Mouse (Mus musculus) lung, embryonic 15.5 days (tissue): ENCODE measurements around the gene Copz2. TPM values are rescaled to one million over a fixed set of nuclear protein-coding genes. Genes with fewer than 3 reads are reported as not detected.
A peak's percentile ranks its signal among the peaks of the same experiment; 100 is the strongest.
"Not testable (repeated sequence)": the region's sequence is repeated elsewhere in the genome, so short reads cannot be mapped to it uniquely, and the experiment has no call there.

Experiments used
- ATAC-seq: fragments of 200-750 bp; cut with Nextera tagmentation; 2 replicates; pipeline ENCODE4 v1.8.0; 2017; ENCODE audit warnings: moderate number of reproducible peaks, borderline replicate concordance; ENCODE audit not compliant: low FRiP score, low TSS enrichment; ENCODE audit errors: extremely low read depth
- H3K27ac ChIP-seq: fragments of 300-500 bp; sonication (generic); 2 replicates; pipeline ENCODE4 v1.5.1; 2015; ENCODE audit warnings: moderate library complexity, mild to moderate bottlenecking, inconsistent platforms
- H3K27me3 ChIP-seq: fragments of 300-500 bp; sonication (generic); 2 replicates; pipeline ENCODE4 v1.6.1; 2015; ENCODE audit warnings: inconsistent platforms
- H3K36me3 ChIP-seq: fragments of 300-500 bp; sonication (generic); 2 replicates; pipeline ENCODE4 v1.6.1; 2015; ENCODE audit warnings: inconsistent platforms
- H3K4me1 ChIP-seq: fragments of 300-500 bp; sonication (generic); 2 replicates; pipeline ENCODE4 v1.6.1; 2015; ENCODE audit warnings: inconsistent platforms
- H3K4me2 ChIP-seq: fragments of 300-500 bp; sonication (generic); 2 replicates; pipeline ENCODE4 v1.6.1; 2015; ENCODE audit warnings: inconsistent platforms, mild to moderate bottlenecking, moderate library complexity
- H3K4me3 ChIP-seq: fragments of 300-500 bp; sonication (generic); 2 replicates; pipeline ENCODE4 v1.5.1; 2015; ENCODE audit warnings: mild to moderate bottlenecking, inconsistent platforms
- H3K9ac ChIP-seq: fragments of 300-500 bp; sonication (generic); 2 replicates; pipeline ENCODE4 v1.6.1; 2015; ENCODE audit warnings: inconsistent platforms
- H3K9me3 ChIP-seq: fragments of 300-500 bp; sonication (generic); 2 replicates; pipeline ENCODE4 v1.6.1; 2016; ENCODE audit warnings: inconsistent platforms
- WGBS: fragments of 180-500 bp; shearing (Covaris S2); methylation state at CpG from one replicate; pipeline ENCODE4 v1.1.7; 2015; 5-methylcytosine and 5-hydroxymethylcytosine counted together
- polyA plus RNA-seq: library from polyadenylated mRNA; unstranded; fragments of >200 nt; fragmentation: Nextera tagmentation; extraction: Ambion mirVana; gene quantifications from 2 replicates; pipeline ENCODE4 v1.2.1, GENCODE M21; 2015

Copz2 gene
- 134 and 138 TPM in 2 replicates for polyA plus RNA-seq

DNA sequence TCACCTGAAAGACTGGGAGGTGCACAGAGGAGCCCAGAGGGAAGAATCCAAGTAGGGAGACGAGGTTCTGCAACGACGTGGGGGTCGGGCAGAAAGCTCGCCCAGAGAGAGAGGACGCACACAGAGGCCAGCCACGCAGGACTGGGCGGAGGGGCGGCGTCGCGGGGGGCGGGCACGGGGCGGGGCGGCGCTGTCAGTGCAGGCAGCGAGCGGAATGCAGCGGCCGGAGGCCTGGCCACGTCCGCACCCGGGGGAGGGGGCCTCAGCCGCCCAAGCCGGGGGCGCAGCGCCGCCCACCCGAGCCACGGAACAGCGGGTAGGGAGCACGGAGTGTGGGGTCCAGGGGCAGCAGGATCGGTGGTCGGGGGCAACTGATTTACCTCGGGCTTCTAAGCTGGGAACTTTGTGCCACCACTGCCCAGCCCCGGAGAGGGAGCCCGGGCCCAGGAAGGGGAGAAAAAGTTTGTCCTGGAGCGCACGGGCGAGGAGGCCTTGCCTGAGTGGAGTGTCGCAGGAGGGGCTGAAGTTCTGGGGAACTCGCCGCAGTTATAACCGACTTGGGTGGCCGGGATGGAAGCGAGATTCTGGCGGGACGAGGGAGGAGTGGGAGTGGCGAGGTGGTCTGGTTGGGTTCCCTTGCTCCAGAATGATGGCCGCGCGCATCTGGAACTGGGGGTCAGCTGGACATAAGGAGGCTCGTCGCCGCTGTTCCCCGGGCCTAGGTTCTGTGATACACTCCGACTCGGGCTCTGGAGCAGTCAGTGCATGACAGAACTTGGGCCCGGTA lies at the start of gene Copz2:
Gene Copz2 (plus strand): TSS at position 190 of the 787 bp plus-strand sequence.
- under 1% methylated on average over 56 of the region's 60 CpGs for WGBS

DNA sequence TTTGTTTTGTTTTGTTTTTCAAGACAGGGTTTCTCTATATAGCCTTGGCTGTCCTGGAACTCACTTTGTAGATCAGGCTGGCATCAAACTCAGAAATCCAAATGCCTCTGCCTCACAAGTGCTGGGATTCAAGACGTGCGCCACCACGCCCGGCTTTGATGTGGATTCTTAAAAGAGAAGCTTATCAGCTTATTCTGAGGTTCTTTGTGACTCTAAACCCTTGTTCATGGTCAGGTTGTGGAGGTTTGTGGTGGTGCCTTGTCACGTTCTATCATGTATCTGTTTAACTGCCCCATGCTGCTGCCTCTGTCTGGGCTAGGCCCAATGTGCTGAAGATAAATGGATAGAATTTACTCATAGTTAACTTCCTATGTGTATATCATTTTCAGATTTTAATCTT lies 44.1 kb upstream of the Copz2 start:
- Histone ChIP-seq H3K9ac (no peak overlapping the region), H3K4me3 (no peak overlapping the region), H3K4me1 (no peaks in the 10 kb centered on the region), H3K27ac (no peak overlapping the region), H3K9me3 (no peaks in the 10 kb centered on the region), H3K4me2 (no peak overlapping the region), H3K36me3 (peaks cover 94% of the 10 kb centered on the region), H3K27me3 (no peaks in the 10 kb centered on the region)
- ATAC-seq = no peak
- 90% methylated on average over 5 of the region's 5 CpGs for WGBS

More for the DNA sequence above, at the start of gene Copz2:
- Histone ChIP-seq H3K9me3 (no peaks in the 10 kb centered on the region), H3K27me3 (no peaks in the 10 kb centered on the region), H3K4me1 (peaks cover 7% of the 10 kb centered on the region; the same call in 1 of the 2 replicates), H3K9ac (peak within 1 kb of the TSS; percentile 58), H3K36me3 (no peaks in the 10 kb centered on the region), H3K27ac (peak within 1 kb of the TSS; percentile 41), H3K4me3 (peak within 1 kb of the TSS; percentile 61), H3K4me2 (peak within 1 kb of the TSS; percentile 90)
- ATAC-seq = peak; percentile 94

DNA sequence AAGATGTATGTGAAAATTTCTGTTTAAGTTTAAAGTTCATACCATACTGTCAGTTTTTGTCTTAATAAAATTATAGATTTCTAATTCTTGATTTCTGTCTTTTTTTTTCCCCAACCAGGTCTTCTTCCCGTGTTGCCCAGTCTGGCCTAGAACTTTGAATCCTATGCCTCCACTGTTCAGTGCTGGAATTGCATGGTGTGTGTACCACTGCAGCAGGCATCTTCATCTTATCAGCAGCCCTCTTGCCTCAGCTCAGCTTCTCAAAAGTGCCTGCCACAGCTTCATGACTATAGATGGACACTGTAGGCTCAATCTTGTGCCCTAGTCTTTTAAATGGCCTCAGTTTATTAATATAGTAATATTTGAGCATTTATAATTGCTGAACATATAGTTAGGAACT lies 41.6 kb upstream of the Copz2 start:
- ATAC-seq = no peak
- WGBS = 30% methylated on average over 1 of the region's 1 CpGs
- no peak overlapping the region for H3K27ac ChIP-seq
- H3K9me3 ChIP-seq = no peaks in the 10 kb centered on the region
- H3K36me3 ChIP-seq = peaks cover 95% of the 10 kb centered on the region
- no peak overlapping the region for H3K4me2 ChIP-seq
- H3K27me3 ChIP-seq = no peaks in the 10 kb centered on the region
- H3K4me1 ChIP-seq = no peaks in the 10 kb centered on the region
- H3K4me3 ChIP-seq = no peak overlapping the region
- no peak overlapping the region for H3K9ac ChIP-seq

DNA sequence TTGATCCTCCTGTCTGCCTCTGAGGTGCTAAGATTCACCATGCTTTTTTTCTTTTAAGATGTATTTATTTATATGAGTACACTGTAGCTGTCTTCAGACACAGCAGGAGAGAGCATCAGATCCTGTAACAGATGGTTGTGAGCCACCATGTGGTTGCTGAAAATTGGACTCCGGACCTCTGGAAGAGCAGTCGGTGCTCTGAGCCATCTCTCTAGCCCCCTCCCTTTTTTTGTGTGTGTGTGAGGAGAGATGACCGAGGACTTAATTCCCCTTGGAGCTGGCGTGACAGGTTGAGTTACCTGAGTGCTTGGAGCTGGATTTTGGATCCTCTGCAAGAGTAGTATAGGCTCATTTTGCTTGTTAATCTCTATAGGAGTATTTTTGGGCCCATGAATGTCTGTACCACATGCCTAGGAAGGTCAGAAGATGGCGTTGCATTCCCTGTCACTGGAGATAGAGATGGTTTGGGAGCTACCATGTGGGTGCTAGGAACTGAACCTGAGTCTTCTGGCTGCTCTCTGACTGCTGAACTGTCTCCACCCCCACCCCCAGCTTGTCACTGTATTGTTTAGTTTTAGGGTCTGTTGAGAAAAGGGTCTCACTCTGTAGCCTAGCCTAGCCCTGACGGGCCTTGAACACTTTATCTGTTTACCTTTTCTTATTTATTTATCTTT lies 40.0 kb upstream of the Copz2 start:
- no peak overlapping the region for H3K4me3 ChIP-seq
- H3K4me1 ChIP-seq = no peaks in the 10 kb centered on the region
- no peaks in the 10 kb centered on the region for H3K9me3 ChIP-seq
- H3K27ac ChIP-seq = no peak overlapping the region
- H3K9ac ChIP-seq = no peak overlapping the region
- no peak overlapping the region for H3K4me2 ChIP-seq
- ATAC-seq = no peak
- no peaks in the 10 kb centered on the region for H3K27me3 ChIP-seq
- 82% methylated on average over 6 of the region's 6 CpGs for WGBS
- peaks cover 83% of the 10 kb centered on the region for H3K36me3 ChIP-seq

DNA sequence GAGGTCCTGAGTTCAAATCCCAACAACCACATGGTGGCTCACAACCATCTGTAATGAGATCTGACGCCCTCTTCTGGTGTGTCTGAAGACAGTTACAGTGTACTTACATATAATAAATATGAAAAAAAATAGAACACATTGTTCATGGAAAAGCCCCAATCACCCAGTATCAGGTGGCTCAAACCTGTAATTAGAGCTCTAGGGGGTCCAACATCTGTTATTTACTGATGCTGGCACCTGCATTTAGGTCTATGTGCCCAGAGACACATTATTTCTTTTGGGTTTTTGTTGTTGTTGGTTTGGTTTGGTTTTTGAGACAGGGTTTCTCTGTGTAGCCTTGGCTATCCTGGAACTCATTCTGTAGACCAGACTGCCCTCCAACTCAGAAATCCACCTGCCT lies 38.5 kb upstream of the Copz2 start:
- WGBS = 84% methylated on average over 1 of the region's 1 CpGs
- not testable (repeated sequence) for H3K4me2 ChIP-seq, H3K4me3 ChIP-seq, H3K4me1 ChIP-seq, H3K9ac ChIP-seq, ATAC-seq, H3K27ac ChIP-seq, H3K9me3 ChIP-seq, H3K27me3 ChIP-seq
- H3K36me3 ChIP-seq = peaks cover 80% of the 10 kb centered on the region

DNA sequence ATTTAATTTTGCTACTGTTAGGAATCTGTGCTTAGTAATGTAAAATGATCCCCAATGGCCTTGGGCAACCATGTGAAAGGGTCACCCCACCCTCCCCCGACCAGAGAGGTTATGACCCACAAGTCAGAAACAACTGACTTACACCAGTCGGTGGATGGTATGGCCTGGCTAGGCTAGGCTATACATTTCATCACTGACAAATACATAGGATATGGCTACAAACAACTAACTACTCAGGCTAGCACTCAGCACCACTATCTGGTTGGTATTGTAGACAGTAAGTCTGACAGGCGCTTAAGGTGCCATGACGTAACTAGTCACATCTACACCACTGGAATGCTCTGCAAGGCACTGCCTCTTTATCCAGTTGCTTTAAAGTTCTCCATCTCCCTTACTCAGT lies 36.2 kb upstream of the Copz2 start:
- H3K27me3 ChIP-seq = no peaks in the 10 kb centered on the region
- no peak overlapping the region for H3K4me2 ChIP-seq
- H3K9ac ChIP-seq = no peak overlapping the region
- 77% methylated on average over 4 of the region's 4 CpGs for WGBS
- ATAC-seq = no peak
- H3K4me3 ChIP-seq = no peak overlapping the region
- no peak overlapping the region for H3K27ac ChIP-seq
- peaks cover 84% of the 10 kb centered on the region for H3K36me3 ChIP-seq
- no peaks in the 10 kb centered on the region for H3K4me1 ChIP-seq
- no peaks in the 10 kb centered on the region for H3K9me3 ChIP-seq

DNA sequence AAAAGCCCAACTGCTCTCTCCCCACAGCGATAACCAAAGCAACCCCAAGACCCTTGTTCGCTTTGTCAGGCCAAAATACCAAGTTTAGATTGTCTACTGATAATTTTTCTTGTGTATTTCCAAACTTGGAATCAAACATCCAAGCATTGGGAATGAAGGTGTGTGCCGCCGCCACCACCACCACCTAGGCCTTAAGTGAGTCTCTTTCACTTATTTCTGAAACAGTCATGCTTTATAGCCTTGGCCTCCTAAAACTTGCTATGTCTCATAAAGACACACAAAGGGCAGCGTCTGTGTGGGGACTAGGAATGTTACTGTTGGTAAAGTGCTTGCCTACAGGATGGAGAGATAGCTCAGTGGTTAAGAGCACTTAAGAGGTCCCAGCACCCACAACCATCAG lies 35.8 kb upstream of the Copz2 start:
- Histone ChIP-seq H3K36me3 (peaks cover 84% of the 10 kb centered on the region), H3K4me3 (no peak overlapping the region), H3K27ac (no peak overlapping the region), H3K4me2 (no peak overlapping the region), H3K9me3 (no peaks in the 10 kb centered on the region), H3K9ac (no peak overlapping the region), H3K4me1 (no peaks in the 10 kb centered on the region), H3K27me3 (no peaks in the 10 kb centered on the region)
- no peak for ATAC-seq
- 82% methylated on average over 5 of the region's 5 CpGs for WGBS

DNA sequence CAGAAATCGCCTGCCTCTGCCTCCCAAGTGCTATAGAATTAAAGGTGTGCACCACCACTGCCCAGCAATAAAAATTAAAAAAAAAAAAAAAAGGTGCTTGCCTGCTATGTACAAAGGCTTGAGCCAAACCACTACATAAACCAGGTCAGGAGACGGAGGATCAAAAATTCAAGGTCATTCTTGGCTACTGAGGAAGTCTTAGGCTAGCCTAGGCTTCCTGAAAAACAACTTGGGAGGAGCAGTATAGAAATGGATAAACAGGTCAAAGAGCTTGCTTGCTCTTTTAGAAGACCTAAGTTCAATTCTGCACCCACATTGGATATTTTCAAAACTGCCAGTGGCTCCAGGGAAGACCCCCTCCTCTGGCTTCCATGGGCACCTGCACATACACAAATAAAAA lies 35.2 kb upstream of the Copz2 start:
- no peaks in the 10 kb centered on the region for H3K27me3 ChIP-seq
- ATAC-seq = no peak
- 67% methylated on average over 2 of the region's 2 CpGs for WGBS
- peaks cover 84% of the 10 kb centered on the region for H3K36me3 ChIP-seq
- no peak overlapping the region for H3K27ac ChIP-seq
- H3K4me1 ChIP-seq = no peaks in the 10 kb centered on the region
- no peaks in the 10 kb centered on the region for H3K9me3 ChIP-seq
- H3K9ac ChIP-seq = no peak overlapping the region
- H3K4me2 ChIP-seq = no peak overlapping the region
- H3K4me3 ChIP-seq = no peak overlapping the region

DNA sequence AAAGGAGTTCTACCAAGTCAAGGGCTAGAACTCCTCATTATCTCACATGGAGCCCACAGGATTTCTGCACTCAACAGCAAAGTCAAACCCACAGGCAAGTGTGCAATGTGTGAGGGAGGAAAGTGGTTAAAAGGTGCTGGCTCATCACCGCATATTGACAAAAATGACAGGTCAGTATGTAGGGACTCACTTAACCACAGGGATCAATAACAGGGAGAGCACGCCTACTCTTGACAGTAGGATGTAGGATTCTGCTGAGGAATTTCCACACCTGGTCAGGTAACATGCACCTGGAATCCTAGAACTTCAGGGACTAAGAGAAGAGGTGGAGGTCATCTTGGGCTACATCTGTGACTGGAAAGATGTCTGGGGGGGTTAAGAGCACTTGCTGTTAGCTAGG lies 33.8 kb upstream of the Copz2 start:
- ATAC-seq = no peak
- peaks cover 84% of the 10 kb centered on the region for H3K36me3 ChIP-seq
- H3K4me2 ChIP-seq = no peak overlapping the region
- H3K27ac ChIP-seq = no peak overlapping the region
- no peak overlapping the region for H3K4me3 ChIP-seq
- no peaks in the 10 kb centered on the region for H3K4me1 ChIP-seq
- WGBS = 98% methylated on average over 2 of the region's 2 CpGs
- no peaks in the 10 kb centered on the region for H3K27me3 ChIP-seq
- H3K9ac ChIP-seq = no peak overlapping the region
- H3K9me3 ChIP-seq = no peaks in the 10 kb centered on the region

DNA sequence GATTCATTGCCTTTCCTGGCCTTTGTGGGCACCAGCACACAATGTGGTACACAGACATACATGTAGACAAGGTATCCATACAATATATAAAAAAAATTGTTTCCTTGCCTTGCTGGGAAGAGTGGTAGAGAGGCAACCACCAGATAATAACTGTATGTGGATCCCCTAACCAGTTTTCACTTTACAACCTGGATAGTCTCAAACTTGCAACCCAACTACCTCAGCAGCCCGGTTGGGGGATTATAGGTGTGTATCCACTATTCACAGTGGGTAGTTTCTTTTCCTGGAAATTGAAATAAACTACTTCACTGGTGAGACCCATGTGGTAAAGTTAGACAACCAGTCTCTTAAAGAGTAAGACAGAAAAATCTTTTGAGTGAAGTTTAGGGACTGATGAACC lies 33.2 kb upstream of the Copz2 start:
- WGBS = 80% methylated on average over 1 of the region's 1 CpGs
- Histone ChIP-seq H3K4me1 (no peaks in the 10 kb centered on the region), H3K9me3 (no peaks in the 10 kb centered on the region), H3K27me3 (no peaks in the 10 kb centered on the region), H3K36me3 (peaks cover 84% of the 10 kb centered on the region), H3K4me3 (no peak overlapping the region), H3K27ac (no peak overlapping the region), H3K9ac (no peak overlapping the region), H3K4me2 (no peak overlapping the region)
- no peak for ATAC-seq

DNA sequence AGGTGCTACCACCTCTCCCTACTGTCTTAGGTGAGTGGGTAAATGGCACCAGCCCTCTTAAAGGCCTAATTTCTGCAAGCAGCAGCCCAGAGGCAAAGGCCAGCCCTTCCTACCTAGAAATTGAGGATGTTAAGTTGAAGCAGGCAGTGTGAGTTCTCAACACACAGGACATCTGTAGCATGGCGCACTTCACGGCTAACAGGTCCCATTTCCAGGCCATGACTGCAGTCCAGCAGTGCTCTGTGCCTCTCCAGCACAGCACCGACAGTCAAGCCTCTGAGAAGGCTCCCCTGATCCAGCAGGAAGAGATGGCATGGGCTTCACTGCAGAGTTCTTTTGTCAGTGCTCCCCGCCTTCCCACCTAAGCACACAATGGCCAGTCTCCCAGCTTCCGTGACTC lies 32.7 kb upstream of the Copz2 start:
- no peak overlapping the region for H3K4me2 ChIP-seq
- no peak overlapping the region for H3K9ac ChIP-seq
- ATAC-seq = no peak
- H3K4me3 ChIP-seq = no peak overlapping the region
- WGBS = 87% methylated on average over 5 of the region's 5 CpGs
- H3K36me3 ChIP-seq = peaks cover 84% of the 10 kb centered on the region
- H3K9me3 ChIP-seq = no peaks in the 10 kb centered on the region
- no peaks in the 10 kb centered on the region for H3K27me3 ChIP-seq
- H3K4me1 ChIP-seq = no peaks in the 10 kb centered on the region
- H3K27ac ChIP-seq = no peak overlapping the region

DNA sequence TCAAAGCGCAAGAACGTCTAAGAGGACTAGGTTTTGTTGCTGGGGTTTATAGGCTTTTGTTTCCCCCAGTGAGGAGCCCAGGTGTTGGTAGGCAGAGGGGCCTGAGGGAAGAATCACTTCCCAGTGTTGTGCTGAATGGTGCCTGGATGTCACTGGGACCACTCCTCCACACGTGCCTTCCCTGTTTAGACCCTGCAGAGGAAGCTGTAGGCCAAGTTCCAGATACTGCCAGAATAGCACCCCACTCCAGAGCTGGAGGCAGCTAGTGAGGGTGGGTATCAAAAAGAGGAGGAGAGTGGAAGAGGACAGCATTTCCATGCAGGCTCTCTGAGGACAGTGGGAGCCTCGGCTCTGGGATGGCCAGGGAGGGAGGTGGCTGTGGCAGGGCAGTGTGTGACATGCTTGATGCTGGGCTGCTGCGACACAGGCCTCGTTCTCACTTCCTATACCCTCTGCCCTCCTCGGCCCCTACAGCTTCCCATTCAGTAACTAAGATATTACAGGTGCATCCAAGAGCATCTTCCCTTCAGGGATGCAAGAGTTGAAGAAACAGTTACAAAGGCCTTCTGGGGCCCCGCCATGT lies 31.5 kb upstream of the Copz2 start:
- H3K27me3 ChIP-seq = no peaks in the 10 kb centered on the region
- no peak for ATAC-seq
- no peak overlapping the region for H3K4me3 ChIP-seq
- H3K4me2 ChIP-seq = no peak overlapping the region
- H3K27ac ChIP-seq = no peak overlapping the region
- H3K9me3 ChIP-seq = no peaks in the 10 kb centered on the region
- H3K4me1 ChIP-seq = peaks cover under 1% of the 10 kb centered on the region
- 82% methylated on average over 8 of the region's 8 CpGs for WGBS
- H3K9ac ChIP-seq = no peak overlapping the region
- peaks cover 81% of the 10 kb centered on the region for H3K36me3 ChIP-seq
